Mouse (Mus musculus): ENCODE measurements around the gene Shc2. TPM values are rescaled to one million over a fixed set of nuclear protein-coding genes. Genes with fewer than 3 reads are reported as not detected.
A peak's percentile ranks its signal among the peaks of the same experiment; 100 is the strongest.

The Shc2 gene
- polyA plus RNA-seq, 1 experiment = 2.3 TPM

- H3ac ChIP-seq (ENCODE audit: control insufficient read depth, insufficient read length) = no peak overlapping the region
- H3K79me2 ChIP-seq (ENCODE audit: control insufficient read depth, insufficient read depth) = peaks cover 42% of the 10 kb centered on the region
- no peaks in the 10 kb centered on the region for H3K27me3 ChIP-seq (ENCODE audit: control insufficient read depth, insufficient read depth, insufficient read length)
- TF ChIP-seq POLR2A (IDR thresholded peaks at IDR 0.05; ENCODE audit: insufficient read length, low read depth) = no peak
- peak; percentile 34 for TF ChIP-seq TCF12 (IDR thresholded peaks at IDR 0.05; ENCODE audit: insufficient read depth, poor library complexity, severe bottlenecking)
- peak; percentile 15 for TF ChIP-seq POLR2AphosphoS2 (IDR thresholded peaks at IDR 0.05; ENCODE audit: insufficient read length, low read depth)
- peak; percentile 39 for TF ChIP-seq USF1 (IDR thresholded peaks at IDR 0.05; ENCODE audit: low read depth)
- TF ChIP-seq MYOD1 (IDR thresholded peaks at IDR 0.05; ENCODE audit: control insufficient read depth in 1 of 3, insufficient read length in 2 of 3, low read depth in 2 of 3) = peak in 2 of 3 experiments; percentile 41 to 78
- no peak for TF ChIP-seq TCF3 (IDR thresholded peaks at IDR 0.05; ENCODE audit: insufficient read length, low read depth)
- TF ChIP-seq MAX (IDR thresholded peaks at IDR 0.05; ENCODE audit: low read depth) = no peak
- TF ChIP-seq E2F4 (IDR thresholded peaks at IDR 0.05; ENCODE audit: insufficient read depth) = no peak
- peak; percentile 45 to 92 (median 74) for TF ChIP-seq MYOG (IDR thresholded peaks at IDR 0.05; ENCODE audit: control insufficient read depth in 1 of 3, insufficient read depth in 1 of 3, insufficient read length in 2 of 3, low read depth in 2 of 3)
- TF ChIP-seq SRF (IDR thresholded peaks at IDR 0.05; ENCODE audit: control insufficient read depth, insufficient read length, low read depth) = no peak
- H3K36me3 ChIP-seq (ENCODE audit: control insufficient read depth, insufficient read depth) = peaks cover 30% of the 10 kb centered on the region
- peak overlapping the region; percentile 98 for H3K4me3 ChIP-seq
- H3K4me2 ChIP-seq (ENCODE audit: low read depth) = peak overlapping the region; percentile 100
Measured at GRCm38 (mm10) chr10:79683726-79684640, 46.3 kb upstream of the Shc2 start.

GRCm38 (mm10) chr10:79682916-79683582, 45.3 kb upstream of the Shc2 start:
- Histone ChIP-seq H3K4me3 (peak overlapping the region; percentile 98), H3ac (ENCODE audit: control insufficient read depth, insufficient read length) (peak overlapping the region; percentile 15), H3K4me2 (ENCODE audit: low read depth) (peak overlapping the region; percentile 100), H3K27me3 (ENCODE audit: control insufficient read depth, insufficient read depth, insufficient read length) (no peaks in the 10 kb centered on the region), H3K79me2 (ENCODE audit: control insufficient read depth, insufficient read depth) (peaks cover 42% of the 10 kb centered on the region), H3K36me3 (ENCODE audit: control insufficient read depth, insufficient read depth) (peaks cover 26% of the 10 kb centered on the region)
- TF ChIP-seq USF1 (IDR thresholded peaks at IDR 0.05; ENCODE audit: low read depth) (no peak), E2F4 (IDR thresholded peaks at IDR 0.05; ENCODE audit: insufficient read depth) (no peak), MAX (IDR thresholded peaks at IDR 0.05; ENCODE audit: low read depth) (no peak), POLR2A (IDR thresholded peaks at IDR 0.05; ENCODE audit: insufficient read length, low read depth) (peak; percentile 23), SRF (IDR thresholded peaks at IDR 0.05; ENCODE audit: control insufficient read depth, insufficient read length, low read depth) (no peak), POLR2AphosphoS2 (IDR thresholded peaks at IDR 0.05; ENCODE audit: insufficient read length, low read depth) (peak; percentile 27), CEBPB (IDR thresholded peaks at IDR 0.05; ENCODE audit: insufficient read depth, poor library complexity, severe bottlenecking) (no peak), MYOG (IDR thresholded peaks at IDR 0.05; ENCODE audit: control insufficient read depth in 1 of 3, insufficient read depth in 1 of 3, insufficient read length in 2 of 3, low read depth in 2 of 3) (peak in 2 of 3 experiments; percentile 68 to 74), MYOD1 (IDR thresholded peaks at IDR 0.05; ENCODE audit: control insufficient read depth in 1 of 3, insufficient read length in 2 of 3, low read depth in 2 of 3) (peak; percentile 59 to 77 (median 71)), TCF3 (IDR thresholded peaks at IDR 0.05; ENCODE audit: insufficient read length, low read depth) (no peak), TCF12 (IDR thresholded peaks at IDR 0.05; ENCODE audit: insufficient read depth, poor library complexity, severe bottlenecking) (peak; percentile 68), REST (IDR thresholded peaks at IDR 0.05; ENCODE audit: insufficient read depth, insufficient read length) (no peak)

- peak overlapping the region; percentile 15 for H3ac ChIP-seq (ENCODE audit: control insufficient read depth, insufficient read length)
- no peaks in the 10 kb centered on the region for H3K27me3 ChIP-seq (ENCODE audit: control insufficient read depth, insufficient read depth, insufficient read length)
- TF ChIP-seq USF1 (IDR thresholded peaks at IDR 0.05; ENCODE audit: low read depth) = no peak
- no peak for TF ChIP-seq POLR2A (IDR thresholded peaks at IDR 0.05; ENCODE audit: insufficient read length, low read depth)
- TF ChIP-seq TCF3 (IDR thresholded peaks at IDR 0.05; ENCODE audit: insufficient read length, low read depth) = no peak
- no peak for TF ChIP-seq MAX (IDR thresholded peaks at IDR 0.05; ENCODE audit: low read depth)
- no peak for TF ChIP-seq REST (IDR thresholded peaks at IDR 0.05; ENCODE audit: insufficient read depth, insufficient read length)
- no peak for TF ChIP-seq POLR2AphosphoS2 (IDR thresholded peaks at IDR 0.05; ENCODE audit: insufficient read length, low read depth)
- TF ChIP-seq CEBPB (IDR thresholded peaks at IDR 0.05; ENCODE audit: insufficient read depth, poor library complexity, severe bottlenecking) = no peak
- no peak for TF ChIP-seq MYOG (IDR thresholded peaks at IDR 0.05; ENCODE audit: control insufficient read depth in 1 of 3, insufficient read depth in 1 of 3, insufficient read length in 2 of 3, low read depth in 2 of 3)
- TF ChIP-seq E2F4 (IDR thresholded peaks at IDR 0.05; ENCODE audit: insufficient read depth) = no peak
- TF ChIP-seq TCF12 (IDR thresholded peaks at IDR 0.05; ENCODE audit: insufficient read depth, poor library complexity, severe bottlenecking) = no peak
- TF ChIP-seq SRF (IDR thresholded peaks at IDR 0.05; ENCODE audit: control insufficient read depth, insufficient read length, low read depth) = no peak
- no peak for TF ChIP-seq MYOD1 (IDR thresholded peaks at IDR 0.05; ENCODE audit: control insufficient read depth in 1 of 3, insufficient read length in 2 of 3, low read depth in 2 of 3)
- peak overlapping the region; percentile 100 for H3K4me2 ChIP-seq (ENCODE audit: low read depth)
- peaks cover 26% of the 10 kb centered on the region for H3K36me3 ChIP-seq (ENCODE audit: control insufficient read depth, insufficient read depth)
- H3K79me2 ChIP-seq (ENCODE audit: control insufficient read depth, insufficient read depth) = peaks cover 42% of the 10 kb centered on the region
- peak overlapping the region; percentile 98 for H3K4me3 ChIP-seq
Measured at GRCm38 (mm10) chr10:79682551-79682915, 44.8 kb upstream of the Shc2 start.

- H3ac ChIP-seq (ENCODE audit: control insufficient read depth, insufficient read length) = peak within 1 kb of the TSS; percentile 15
- H3K36me3 ChIP-seq (ENCODE audit: control insufficient read depth, insufficient read depth) = peaks cover 19% of the 10 kb centered on the region
- TF ChIP-seq CEBPB (IDR thresholded peaks at IDR 0.05; ENCODE audit: insufficient read depth, poor library complexity, severe bottlenecking) (no peak), MYOG (IDR thresholded peaks at IDR 0.05; ENCODE audit: control insufficient read depth in 1 of 3, insufficient read depth in 1 of 3, insufficient read length in 2 of 3, low read depth in 2 of 3) (peak in 2 of 3 experiments; percentile 47 to 78), MYOD1 (IDR thresholded peaks at IDR 0.05; ENCODE audit: control insufficient read depth in 1 of 3, insufficient read length in 2 of 3, low read depth in 2 of 3) (peak in 2 of 3 experiments; percentile 36 to 73), POLR2AphosphoS2 (IDR thresholded peaks at IDR 0.05; ENCODE audit: insufficient read length, low read depth) (peak; percentile 74), POLR2A (IDR thresholded peaks at IDR 0.05; ENCODE audit: insufficient read length, low read depth) (peak; percentile 86), SRF (IDR thresholded peaks at IDR 0.05; ENCODE audit: control insufficient read depth, insufficient read length, low read depth) (no peak)
- H3K4me2 ChIP-seq (ENCODE audit: low read depth) = peak within 1 kb of the TSS; percentile 100
- peak within 1 kb of the TSS; percentile 98 for H3K4me3 ChIP-seq
- no peaks in the 10 kb centered on the region for H3K27me3 ChIP-seq (ENCODE audit: control insufficient read depth, insufficient read depth, insufficient read length)
- H3K79me2 ChIP-seq (ENCODE audit: control insufficient read depth, insufficient read depth) = peaks cover 42% of the 10 kb centered on the region
Measured at GRCm38 (mm10) chr10:79681591-79682245, 44.0 kb upstream of the Shc2 start, which contains the start of gene Cdc34. Gene Cdc34, plus strand, starts transcription at chr10:79682195.
